Mouse (Mus musculus) myocyte (in vitro differentiated cells): ENCODE measurements around the gene Morn1.

Experiments used
- CEBPB ChIP-seq: IDR thresholded peaks from 2 replicates; pipeline ENCODE4 v1.6.1; 2011; ENCODE audit warnings: mild to moderate bottlenecking, moderate library complexity; ENCODE audit not compliant: poor library complexity, insufficient read depth, severe bottlenecking
- E2F4 ChIP-seq: IDR thresholded peaks from one replicate; pipeline ENCODE4 v1.6.1; 2011; ENCODE audit warnings: mild to moderate bottlenecking, control low read depth, moderate library complexity; ENCODE audit not compliant: insufficient read depth
- MAX ChIP-seq: IDR thresholded peaks from one replicate; pipeline ENCODE4 v1.6.1; 2011; ENCODE audit warnings: low read depth, mild to moderate bottlenecking, control low read depth
- MYOD1 ChIP-seq, 3 experiments: IDR thresholded peaks; one replicate each; pipeline ENCODE4 v1.6.1; 2011; ENCODE audit warnings: control low read depth in 2 of 3, low read depth in 2 of 3, mild to moderate bottlenecking in 2 of 3, moderate library complexity in 1 of 3; ENCODE audit not compliant: insufficient read length in 2 of 3, control insufficient read depth in 1 of 3
- POLR2A ChIP-seq: IDR thresholded peaks from one replicate; pipeline ENCODE4 v1.6.1; 2011; ENCODE audit warnings: low read depth, mild to moderate bottlenecking, control low read depth, moderate library complexity; ENCODE audit not compliant: insufficient read length
- POLR2AphosphoS2 ChIP-seq: IDR thresholded peaks from one replicate; pipeline ENCODE4 v1.6.1; 2011; ENCODE audit warnings: low read depth, control low read depth; ENCODE audit not compliant: insufficient read length
- SRF ChIP-seq: IDR thresholded peaks from one replicate; pipeline ENCODE4 v1.6.1; 2011; ENCODE audit warnings: low read depth; ENCODE audit not compliant: control insufficient read depth, insufficient read length
- TCF12 ChIP-seq: IDR thresholded peaks from one replicate; pipeline ENCODE4 v1.6.1; 2011; ENCODE audit warnings: mild to moderate bottlenecking, control low read depth; ENCODE audit not compliant: poor library complexity, insufficient read depth, severe bottlenecking
- TCF3 ChIP-seq: IDR thresholded peaks from one replicate; pipeline ENCODE4 v1.6.1; 2011; ENCODE audit warnings: low read depth, control low read depth; ENCODE audit not compliant: insufficient read length
- USF1 ChIP-seq: IDR thresholded peaks from one replicate; pipeline ENCODE4 v1.6.1; 2011; ENCODE audit warnings: low read depth, mild to moderate bottlenecking, control low read depth, moderate library complexity

DNA sequence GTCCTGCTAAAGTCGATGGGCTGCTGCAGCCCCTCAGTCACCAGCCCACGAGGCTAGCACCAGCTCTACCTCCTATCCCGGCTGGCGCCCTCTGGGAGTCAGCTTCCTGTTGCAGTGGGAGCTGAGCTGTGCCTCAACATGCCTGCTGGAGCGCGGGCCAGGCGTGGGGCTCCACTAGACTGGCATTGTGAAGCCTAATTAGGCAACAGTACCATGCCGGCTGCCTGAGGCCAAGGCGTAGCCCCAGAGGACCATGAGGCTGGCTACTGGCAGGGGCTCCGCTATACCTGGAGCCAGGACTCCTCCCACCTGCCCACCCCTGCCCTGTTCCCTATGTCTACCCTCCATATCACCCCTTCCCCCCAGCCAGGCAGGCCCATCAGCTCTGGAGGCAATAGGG lies 29.7 kb upstream of the Morn1 start, which contains the start of gene Plch2:
- TF ChIP-seq POLR2A (no peak), MAX (no peak), TCF12 (no peak), POLR2AphosphoS2 (no peak), USF1 (no peak), TCF3 (no peak), MYOD1 (IDR thresholded peaks at IDR 0.05; ENCODE audit: control insufficient read depth in 1 of 3, insufficient read length in 2 of 3, low read depth in 2 of 3) (no peak), E2F4 (no peak), CEBPB (no peak), SRF (no peak)
